Mouse (Mus musculus): ENCODE measurements around the gene Hba-a1.

GRCm38 (mm10) chr11:32235646-32236045 lies 47.7 kb upstream of the Hba-a1 start:
- TF ChIP-seq POLR2A (IDR thresholded peaks at IDR 0.05; ENCODE audit: insufficient read depth, low read depth, low read length), result no peak
- TF ChIP-seq CTCF (IDR thresholded peaks at IDR 0.05; ENCODE audit: insufficient read depth, low read depth, low read length), result no peak

Measured in olfactory bulb, adult 2 months (tissue).